8 mouse cellular contexts compared by ENCODE assay signal in the genomic region with DNA sequence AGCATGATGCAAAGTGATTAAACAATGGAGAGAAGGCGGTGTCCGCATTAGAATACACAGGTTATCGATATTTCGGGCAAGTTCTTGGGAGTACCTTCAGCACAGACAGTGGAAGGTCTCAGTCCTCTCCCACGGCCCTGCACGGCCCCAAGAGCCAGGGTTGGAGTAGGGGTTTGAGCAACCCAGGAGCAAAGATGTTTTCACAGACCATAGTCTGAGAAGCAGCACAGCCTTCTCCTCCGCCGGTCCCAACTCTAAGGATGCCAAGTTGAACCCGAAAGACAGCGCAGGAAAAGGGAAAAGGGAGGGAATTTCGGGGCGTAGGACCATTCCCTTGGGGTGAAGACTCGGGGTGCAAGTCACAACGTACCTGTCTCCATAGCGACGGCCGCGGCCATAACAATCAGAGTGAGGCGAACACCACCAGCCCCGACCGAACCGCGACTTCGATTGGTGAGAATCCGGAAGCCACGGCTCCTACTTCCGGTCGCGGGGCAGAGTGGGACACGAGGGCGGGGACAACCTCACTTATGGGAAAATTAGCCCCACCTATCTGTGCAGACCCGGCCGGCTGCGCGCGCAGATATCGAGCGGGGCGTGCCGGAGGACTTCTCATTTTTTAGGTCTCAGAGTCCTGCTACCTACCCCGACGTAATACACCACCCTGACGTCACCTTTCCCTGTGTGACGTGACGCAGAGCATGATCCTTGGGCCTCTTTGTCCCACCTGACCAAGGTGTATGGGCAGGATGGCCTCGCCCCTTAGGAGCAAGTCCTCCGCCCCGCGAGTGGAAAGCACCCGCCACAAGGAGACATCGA. TPM values are rescaled to one million over a fixed set of nuclear protein-coding genes. Genes with fewer than 3 reads are reported as not detected.
DNase-seq lines count a peak whose midpoint lies in the region; ATAC-seq and TF ChIP-seq lines count a peak whose summit lies in the region.

No protein-coding gene starts in this region.

- H3K4me1 ChIP-seq in heart, embryonic 12.5 days (replicated peaks): peaks cover 5% of the 10 kb centered on the region
- peaks cover 5% of the 10 kb centered on the region for H3K4me1 ChIP-seq in kidney, postnatal 0 days (replicated peaks; ENCODE audit: insufficient read depth, low read length)
- 0 out of 2 replicates have a peak, but pooled peaks cover 4% of the 10 kb centered on the region for H3K4me1 ChIP-seq in liver, embryonic 11.5 days (replicated peaks; ENCODE audit: control insufficient read depth, insufficient read depth, low read length)
- H3K4me1 ChIP-seq in stomach, embryonic 14.5 days (ENCODE audit: control insufficient read depth, insufficient read depth, low read length): 0 out of 2 replicates have a peak, but pooled peaks cover 3% of the 10 kb centered on the region

- H3K9ac ChIP-seq in heart, embryonic 12.5 days: peak overlapping the region; percentile 86
- peak overlapping the region; percentile 63 for H3K9ac ChIP-seq in kidney, postnatal 0 days (ENCODE audit: low read depth, low read length)
- peak overlapping the region; percentile 77 for H3K9ac ChIP-seq in liver, embryonic 11.5 days (ENCODE audit: low read depth, low read length)
- H3K9ac ChIP-seq in stomach, embryonic 14.5 days (replicated peaks; ENCODE audit: low read depth, low read length): peak overlapping the region; percentile 58

- peak overlapping the region; percentile 69 for H3K27ac ChIP-seq in heart, embryonic 12.5 days (ENCODE audit: poor library complexity, severe bottlenecking)
- H3K27ac ChIP-seq in kidney, postnatal 0 days: peak overlapping the region; percentile 60
- H3K27ac ChIP-seq in liver, embryonic 11.5 days (ENCODE audit: low read depth, low read length): no peak overlapping the region
- H3K27ac ChIP-seq in stomach, embryonic 14.5 days (ENCODE audit: low read length): peak overlapping the region; percentile 52; the same call in 1 of the 2 replicates

- 0 out of 2 replicates have a peak, but pooled peaks have one; percentile 34 for TF ChIP-seq CTCF in kidney, postnatal 0 days (IDR thresholded peaks at IDR 0.05; ENCODE audit: low read depth)

- no peaks in the 10 kb centered on the region for H3K9me3 ChIP-seq in heart, embryonic 12.5 days (replicated peaks)
- H3K9me3 ChIP-seq in kidney, postnatal 0 days (replicated peaks; ENCODE audit: low read length): no peaks in the 10 kb centered on the region
- no peaks in the 10 kb centered on the region for H3K9me3 ChIP-seq in liver, embryonic 11.5 days (ENCODE audit: control insufficient read depth, low read length)
- no peaks in the 10 kb centered on the region for H3K9me3 ChIP-seq in stomach, embryonic 14.5 days (ENCODE audit: control insufficient read depth, low read depth, low read length)

- peak overlapping the region; percentile 98 for H3K4me2 ChIP-seq in heart, embryonic 12.5 days
- peak overlapping the region; percentile 91 for H3K4me2 ChIP-seq in kidney, postnatal 0 days (ENCODE audit: low read length)
- peak overlapping the region; percentile 89 for H3K4me2 ChIP-seq in liver, embryonic 11.5 days
- peak overlapping the region; percentile 99 for H3K4me2 ChIP-seq in stomach, embryonic 14.5 days (replicated peaks; ENCODE audit: low read depth, low read length)

- H3K4me3 ChIP-seq in heart, embryonic 12.5 days: peak overlapping the region; percentile 98
- H3K4me3 ChIP-seq in kidney, postnatal 0 days (replicated peaks; ENCODE audit: low read depth, low read length): peak overlapping the region; percentile 57
- H3K4me3 ChIP-seq in liver, embryonic 11.5 days (ENCODE audit: low read depth, low read length): peak overlapping the region; percentile 72
- H3K4me3 ChIP-seq in stomach, embryonic 14.5 days (ENCODE audit: low read depth, low read length): peak overlapping the region; percentile 89

- peaks cover 31% of the 10 kb centered on the region for H3K36me3 ChIP-seq in heart, embryonic 12.5 days
- peaks cover 8% of the 10 kb centered on the region; the same call in 1 of the 2 replicates for H3K36me3 ChIP-seq in kidney, postnatal 0 days (ENCODE audit: insufficient read depth, low read length)
- no peaks in the 10 kb centered on the region; the same call in 1 of the 2 replicates for H3K36me3 ChIP-seq in liver, embryonic 11.5 days (ENCODE audit: control insufficient read depth, insufficient read depth, low read length)
- peaks cover 25% of the 10 kb centered on the region for H3K36me3 ChIP-seq in stomach, embryonic 14.5 days (ENCODE audit: control insufficient read depth, insufficient read depth, low read length)

- peak; percentile 94 to 95 for DNase-seq in B cell, adult 2 months
- peak; percentile 98 for DNase-seq in brain, adult 2 months (ENCODE audit: low read depth, low spot score)
- DNase-seq in kidney, postnatal 0 days (ENCODE audit: low spot score): peak; percentile 98
- DNase-seq in liver, embryonic 11.5 days (ENCODE audit: low spot score): peak; percentile 96
- peak; percentile 98 for DNase-seq in naive thymus-derived CD4-positive, alpha-beta T cell, adult 2 months (ENCODE audit: low read depth)

- H3K27me3 ChIP-seq in heart, embryonic 12.5 days (replicated peaks): no peaks in the 10 kb centered on the region
- no peaks in the 10 kb centered on the region for H3K27me3 ChIP-seq in kidney, postnatal 0 days (ENCODE audit: insufficient read depth, low read length)
- H3K27me3 ChIP-seq in liver, embryonic 11.5 days (replicated peaks; ENCODE audit: control insufficient read depth, insufficient read depth, low read length): no peaks in the 10 kb centered on the region
- no peaks in the 10 kb centered on the region for H3K27me3 ChIP-seq in stomach, embryonic 14.5 days (ENCODE audit: control insufficient read depth, insufficient read depth, low read length)

- peak; percentile 97 for ATAC-seq in erythroblast, adult 5-6 weeks (replicated peaks; ENCODE audit: low FRiP score, poor library complexity, severe bottlenecking)
- ATAC-seq in heart, embryonic 12.5 days (ENCODE audit: insufficient number of reproducible peaks, low FRiP score): peak; percentile 96
- ATAC-seq in kidney, postnatal 0 days (replicated peaks; ENCODE audit: low FRiP score, low read depth): peak; percentile 94
- peak; percentile 95 for ATAC-seq in liver, embryonic 11.5 days (replicated peaks; ENCODE audit: low FRiP score)
- ATAC-seq in stomach, embryonic 14.5 days (ENCODE audit: insufficient number of reproducible peaks, insufficient read depth, low FRiP score, low read depth): peak; percentile 97

- under 1% methylated on average over 51 of the region's 51 CpGs for WGBS in heart, embryonic 12.5 days
- WGBS in kidney, postnatal 0 days: under 1% methylated on average over 51 of the region's 51 CpGs
- 1% methylated on average over 51 of the region's 51 CpGs for WGBS in liver, embryonic 11.5 days
- under 1% methylated on average over 51 of the region's 51 CpGs for WGBS in stomach, embryonic 14.5 days

RNA-seq across cellular contexts. Expression of a gene that starts 0.6 kb away (rescaled TPM):
- 0.77 and 7.7 TPM in 2 replicates for total RNA-seq in erythroblast, adult 5-6 weeks (2015; ENCODE audit: low replicate concordance)
- total RNA-seq in erythroblast, adult 5-6 weeks (2017; ENCODE audit: low replicate concordance): 4.1 and 6.6 TPM in 2 replicates
- polyA plus RNA-seq in heart, embryonic 12.5 days (2016; fragmentation: Nextera tagmentation; extraction: Ambion mirVana): 28.2 and 28.5 TPM in 2 replicates
- 47.5 and 49.2 TPM in 2 replicates for polyA plus RNA-seq in kidney, postnatal 0 days (2015; fragmentation: Nextera tagmentation; extraction: Ambion mirVana)
- polyA plus RNA-seq in liver, embryonic 11.5 days (2014; fragmentation: Nextera tagmentation; extraction: Ambion mirVana): 27.5 and 29.8 TPM in 2 replicates
- polyA plus RNA-seq in stomach, embryonic 14.5 days (2014; fragmentation: Nextera tagmentation; extraction: Ambion mirVana): 41.0 and 42.7 TPM in 2 replicates

RNA-seq across cellular contexts. Expression of a gene that starts 7.5 kb away (rescaled TPM):
- total RNA-seq in erythroblast, adult 5-6 weeks (2015; ENCODE audit: low replicate concordance): 32.5 and 42.6 TPM in 2 replicates
- total RNA-seq in erythroblast, adult 5-6 weeks (2017; ENCODE audit: low replicate concordance): 13.6 and 17.0 TPM in 2 replicates
- 138 and 141 TPM in 2 replicates for polyA plus RNA-seq in heart, embryonic 12.5 days (2016; fragmentation: Nextera tagmentation; extraction: Ambion mirVana)
- 260 and 268 TPM in 2 replicates for polyA plus RNA-seq in kidney, postnatal 0 days (2015; fragmentation: Nextera tagmentation; extraction: Ambion mirVana)
- 144 and 153 TPM in 2 replicates for polyA plus RNA-seq in liver, embryonic 11.5 days (2014; fragmentation: Nextera tagmentation; extraction: Ambion mirVana)
- 206 and 213 TPM in 2 replicates for polyA plus RNA-seq in stomach, embryonic 14.5 days (2014; fragmentation: Nextera tagmentation; extraction: Ambion mirVana)

RNA-seq across cellular contexts. Expression of a gene that starts 7.5 kb away (rescaled TPM):
- total RNA-seq in erythroblast, adult 5-6 weeks (2015; ENCODE audit: low replicate concordance): 0.84 and 4.2 TPM in 2 replicates
- total RNA-seq in erythroblast, adult 5-6 weeks (2017; ENCODE audit: low replicate concordance): 5.9 and 8.9 TPM in 2 replicates
- polyA plus RNA-seq in heart, embryonic 12.5 days (2016; fragmentation: Nextera tagmentation; extraction: Ambion mirVana): 9.1 and 9.6 TPM in 2 replicates
- 12.8 and 14.8 TPM in 2 replicates for polyA plus RNA-seq in kidney, postnatal 0 days (2015; fragmentation: Nextera tagmentation; extraction: Ambion mirVana)
- 6.9 and 8.6 TPM in 2 replicates for polyA plus RNA-seq in liver, embryonic 11.5 days (2014; fragmentation: Nextera tagmentation; extraction: Ambion mirVana)
- polyA plus RNA-seq in stomach, embryonic 14.5 days (2014; fragmentation: Nextera tagmentation; extraction: Ambion mirVana): 13.5 and 15.9 TPM in 2 replicates

RNA-seq across cellular contexts. Expression of a gene that starts 8.2 kb away (rescaled TPM):
- not detected in 2 replicates for total RNA-seq in erythroblast, adult 5-6 weeks (2015; ENCODE audit: low replicate concordance)
- total RNA-seq in erythroblast, adult 5-6 weeks (2017; ENCODE audit: low replicate concordance): not detected in 2 replicates
- 0.09 and 0.17 TPM in 2 replicates for polyA plus RNA-seq in heart, embryonic 12.5 days (2016; fragmentation: Nextera tagmentation; extraction: Ambion mirVana)
- 0.05 and 0.10 TPM in 2 replicates for polyA plus RNA-seq in kidney, postnatal 0 days (2015; fragmentation: Nextera tagmentation; extraction: Ambion mirVana)
- not detected in 2 replicates for polyA plus RNA-seq in liver, embryonic 11.5 days (2014; fragmentation: Nextera tagmentation; extraction: Ambion mirVana)
- polyA plus RNA-seq in stomach, embryonic 14.5 days (2014; fragmentation: Nextera tagmentation; extraction: Ambion mirVana): not detected in 2 replicates

RNA-seq across cellular contexts. Expression of a gene that starts 52.2 kb away (rescaled TPM):
- total RNA-seq in erythroblast, adult 5-6 weeks (2015; ENCODE audit: low replicate concordance): not detected in 2 replicates
- not detected in 2 replicates for total RNA-seq in erythroblast, adult 5-6 weeks (2017; ENCODE audit: low replicate concordance)
- 0.17 and 0.36 TPM in 2 replicates for polyA plus RNA-seq in heart, embryonic 12.5 days (2016; fragmentation: Nextera tagmentation; extraction: Ambion mirVana)
- polyA plus RNA-seq in kidney, postnatal 0 days (2015; fragmentation: Nextera tagmentation; extraction: Ambion mirVana): 0.04 and 0.10 TPM in 2 replicates
- polyA plus RNA-seq in liver, embryonic 11.5 days (2014; fragmentation: Nextera tagmentation; extraction: Ambion mirVana): not detected in 2 replicates
- polyA plus RNA-seq in stomach, embryonic 14.5 days (2014; fragmentation: Nextera tagmentation; extraction: Ambion mirVana): 0.21 and 0.49 TPM in 2 replicates
